Comparison of ENCODE assay signal across 8 mouse cellular contexts in genomic region chr12:111445161-111445889, GRCm38 (mm10). TPM values are rescaled to one million over a fixed set of nuclear protein-coding genes. Genes with fewer than 3 reads are reported as not detected.
A peak's percentile ranks its signal among the peaks of the same experiment; 100 is the strongest.
DNase-seq lines count a peak whose midpoint lies in the region; ATAC-seq and TF ChIP-seq lines count a peak whose summit lies in the region.

No protein-coding gene starts in this region.

- no peak for TF ChIP-seq CTCF in bone marrow macrophage, adult 2 months (IDR thresholded peaks at IDR 0.05; ENCODE audit: low read depth, low read length)
- TF ChIP-seq CTCF in hindbrain, postnatal 0 days (IDR thresholded peaks at IDR 0.05; ENCODE audit: low read depth) = no peak

- H3K4me1 ChIP-seq in heart, embryonic 10.5 days = peaks cover 76% of the 10 kb centered on the region
- peaks cover 63% of the 10 kb centered on the region for H3K4me1 ChIP-seq in bone marrow macrophage, adult 2 months (ENCODE audit: control insufficient read depth, insufficient read depth, low read length)
- peaks cover 4% of the 10 kb centered on the region; the same call in 1 of the 2 replicates for H3K4me1 ChIP-seq in hindbrain, postnatal 0 days (ENCODE audit: insufficient read depth, low read length)
- H3K4me1 ChIP-seq in midbrain, embryonic 11.5 days (ENCODE audit: control insufficient read depth, insufficient read depth, low read length) = peaks cover 20% of the 10 kb centered on the region

- peak overlapping the region; percentile 51 for H3K4me3 ChIP-seq in heart, embryonic 10.5 days
- peak overlapping the region; percentile 73 for H3K4me3 ChIP-seq in bone marrow macrophage, adult 2 months (ENCODE audit: insufficient read depth, low read length)
- peak overlapping the region; percentile 13 for H3K4me3 ChIP-seq in hindbrain, postnatal 0 days (ENCODE audit: low read length)
- H3K4me3 ChIP-seq in midbrain, embryonic 11.5 days (ENCODE audit: low read depth, low read length) = peak overlapping the region; percentile 15

- ATAC-seq in hindbrain, postnatal 0 days = no peak
- no peak for ATAC-seq in midbrain, embryonic 11.5 days (ENCODE audit: low FRiP score)

- no peaks in the 10 kb centered on the region; the same call in 1 of the 2 replicates for H3K36me3 ChIP-seq in heart, embryonic 10.5 days
- H3K36me3 ChIP-seq in hindbrain, postnatal 0 days (ENCODE audit: insufficient read depth, low read length) = no peaks in the 10 kb centered on the region
- no peaks in the 10 kb centered on the region for H3K36me3 ChIP-seq in midbrain, embryonic 11.5 days (ENCODE audit: control insufficient read depth, insufficient read depth, low read length)

- no peak overlapping the region for H3K9ac ChIP-seq in hindbrain, postnatal 0 days (replicated peaks; ENCODE audit: low read length)
- no peak overlapping the region for H3K9ac ChIP-seq in midbrain, embryonic 11.5 days (ENCODE audit: low read length)

- intact Hi-C loops in heart, postnatal 14 days (cut with DNase I) = no loop called here
- intact Hi-C loops in left cerebral cortex, postnatal 4 days (cut with DNase I) = no loop called here

- H3K9me3 ChIP-seq in heart, embryonic 10.5 days = no peaks in the 10 kb centered on the region
- H3K9me3 ChIP-seq in hindbrain, postnatal 0 days (ENCODE audit: low read length) = no peaks in the 10 kb centered on the region
- H3K9me3 ChIP-seq in midbrain, embryonic 11.5 days (ENCODE audit: control insufficient read depth, low read length) = no peaks in the 10 kb centered on the region

- TF ChIP-seq POLR2A in bone marrow macrophage, adult 2 months (IDR thresholded peaks at IDR 0.05; ENCODE audit: borderline replicate concordance, low read depth, low read length) = no peak

- peaks cover 99% of the 10 kb centered on the region for H3K27me3 ChIP-seq in heart, embryonic 10.5 days (ENCODE audit: insufficient read depth, poor library complexity, severe bottlenecking)
- peaks cover 74% of the 10 kb centered on the region for H3K27me3 ChIP-seq in hindbrain, postnatal 0 days (ENCODE audit: insufficient read depth, low read length)
- peaks cover 86% of the 10 kb centered on the region for H3K27me3 ChIP-seq in midbrain, embryonic 11.5 days (ENCODE audit: control insufficient read depth, insufficient read depth, low read length)

- H3K27ac ChIP-seq in heart, embryonic 10.5 days = peak overlapping the region; percentile 71; the same call in 1 of the 2 replicates
- no peak overlapping the region for H3K27ac ChIP-seq in bone marrow macrophage, adult 2 months (ENCODE audit: insufficient read depth, low read depth, low read length)
- H3K27ac ChIP-seq in hindbrain, postnatal 0 days = no peak overlapping the region
- no peak overlapping the region for H3K27ac ChIP-seq in midbrain, embryonic 11.5 days (ENCODE audit: low read depth, low read length)

- WGBS in heart, embryonic 10.5 days = 3% methylated on average over 52 of the region's 52 CpGs
- 8% methylated on average over 43 of the region's 52 CpGs for WGBS in hindbrain, postnatal 0 days
- 2% methylated on average over 46 of the region's 52 CpGs for WGBS in midbrain, embryonic 11.5 days

- no peak for DNase-seq in heart, embryonic 10.5 days (ENCODE audit: low spot score)
- no peak for DNase-seq in heart, postnatal 14 days
- DNase-seq in hindbrain, postnatal 0 days (ENCODE audit: low spot score) = no peak
- DNase-seq in midbrain, embryonic 11.5 days (ENCODE audit: low spot score, missing footprints) = no peak
- no peak for DNase-seq in layer of hippocampus, adult 11-12 months (ENCODE audit: low spot score)
- no peak for DNase-seq in left cerebral cortex, postnatal 4 days
- no peak for DNase-seq in adrenal gland, postnatal 14 days

- H3K4me2 ChIP-seq in hindbrain, postnatal 0 days (ENCODE audit: low read depth, low read length) = peak overlapping the region; percentile 47
- H3K4me2 ChIP-seq in midbrain, embryonic 11.5 days = peak overlapping the region; percentile 27; the same call in 1 of the 2 replicates

RNA-seq across cellular contexts. Expression of gene Tnfaip2, which starts 3.1 kb away (rescaled TPM):
- polyA plus RNA-seq in heart, embryonic 10.5 days (2016; fragmentation: Nextera tagmentation; extraction: Ambion mirVana) = 12.1 and 12.8 TPM in 2 replicates
- total RNA-seq in heart, postnatal 14 days (2021) = 10 to 100 TPM; 38.0 to 40.4 TPM
- 300 and 304 TPM in 2 replicates for polyA plus RNA-seq in bone marrow macrophage, adult 2 months (2012; ENCODE audit: insufficient read depth, insufficient read length, missing spikeins)
- total RNA-seq in hindbrain, postnatal 0 days (2014; rRNA removed) = 0.14 and 1.4 TPM in 2 replicates
- 0.99 and 1.7 TPM in 2 replicates for polyA plus RNA-seq in hindbrain, postnatal 0 days (2015; fragmentation: Nextera tagmentation; extraction: Ambion mirVana)
- polyA plus RNA-seq in midbrain, embryonic 11.5 days (2014; fragmentation: Nextera tagmentation; extraction: Ambion mirVana) = 1.1 and 2.3 TPM in 2 replicates
- under 1 TPM; 0.38 to 0.50 TPM for total RNA-seq in left cerebral cortex, postnatal 4 days (2021)
- 14.0 and 14.4 TPM in 2 replicates for total RNA-seq in adrenal gland, postnatal 14 days (2021)

RNA-seq across cellular contexts. Expression of gene Exoc3l4, which starts 28.5 kb away (rescaled TPM):
- 14.5 and 14.6 TPM in 2 replicates for polyA plus RNA-seq in heart, embryonic 10.5 days (2016; fragmentation: Nextera tagmentation; extraction: Ambion mirVana)
- total RNA-seq in heart, postnatal 14 days (2021) = 1 to 10 TPM; 4.1 to 5.5 TPM
- polyA plus RNA-seq in bone marrow macrophage, adult 2 months (2012; ENCODE audit: insufficient read depth, insufficient read length, missing spikeins) = 7.8 and 8.0 TPM in 2 replicates
- 0.99 and 2.9 TPM in 2 replicates for total RNA-seq in hindbrain, postnatal 0 days (2014; rRNA removed)
- polyA plus RNA-seq in hindbrain, postnatal 0 days (2015; fragmentation: Nextera tagmentation; extraction: Ambion mirVana) = 1.7 and 2.3 TPM in 2 replicates
- 2.3 and 2.9 TPM in 2 replicates for polyA plus RNA-seq in midbrain, embryonic 11.5 days (2014; fragmentation: Nextera tagmentation; extraction: Ambion mirVana)
- 1 to 10 TPM in 1 of 2 experiments, under 1 TPM in 1; 0.62 to 1.6 TPM for total RNA-seq in left cerebral cortex, postnatal 4 days (2021)
- 4.6 and 5.2 TPM in 2 replicates for total RNA-seq in adrenal gland, postnatal 14 days (2021)

RNA-seq across cellular contexts. Expression of gene Lbhd2, which starts 38.7 kb away (rescaled TPM):
- polyA plus RNA-seq in heart, embryonic 10.5 days (2016; fragmentation: Nextera tagmentation; extraction: Ambion mirVana) = 0.21 and 0.30 TPM in 2 replicates
- total RNA-seq in heart, postnatal 14 days (2021) = not detected
- not detected in 2 replicates for polyA plus RNA-seq in bone marrow macrophage, adult 2 months (2012; ENCODE audit: insufficient read depth, insufficient read length, missing spikeins)
- 4.3 and 11.8 TPM in 2 replicates for total RNA-seq in hindbrain, postnatal 0 days (2014; rRNA removed)
- 6.0 and 7.8 TPM in 2 replicates for polyA plus RNA-seq in hindbrain, postnatal 0 days (2015; fragmentation: Nextera tagmentation; extraction: Ambion mirVana)
- not detected in 2 replicates for polyA plus RNA-seq in midbrain, embryonic 11.5 days (2014; fragmentation: Nextera tagmentation; extraction: Ambion mirVana)
- total RNA-seq in left cerebral cortex, postnatal 4 days (2021) = 1 to 10 TPM; 1.4 to 4.0 TPM
- total RNA-seq in adrenal gland, postnatal 14 days (2021) = 0.56 and 0.79 TPM in 2 replicates

RNA-seq across cellular contexts. Expression of gene Gm266, which starts 40.3 kb away (rescaled TPM):
- 4.6 and 15.2 TPM in 2 replicates for polyA plus RNA-seq in heart, embryonic 10.5 days (2016; fragmentation: Nextera tagmentation; extraction: Ambion mirVana)
- 1 to 10 TPM; 1.2 to 1.7 TPM for total RNA-seq in heart, postnatal 14 days (2021)
- not detected in 2 replicates for polyA plus RNA-seq in bone marrow macrophage, adult 2 months (2012; ENCODE audit: insufficient read depth, insufficient read length, missing spikeins)
- total RNA-seq in hindbrain, postnatal 0 days (2014; rRNA removed) = 11.5 and 22.1 TPM in 2 replicates
- 11.8 TPM in 2 replicates for polyA plus RNA-seq in hindbrain, postnatal 0 days (2015; fragmentation: Nextera tagmentation; extraction: Ambion mirVana)
- polyA plus RNA-seq in midbrain, embryonic 11.5 days (2014; fragmentation: Nextera tagmentation; extraction: Ambion mirVana) = 4.2 and 6.0 TPM in 2 replicates
- total RNA-seq in left cerebral cortex, postnatal 4 days (2021) = 1 to 10 TPM; 2.2 to 2.8 TPM
- 0.60 TPM in 1 of 2 replicates, not detected in the other for total RNA-seq in adrenal gland, postnatal 14 days (2021)

Comparison
In these comparisons a context has a peak if more than half of its experiments do, and no peak if none do; other contexts are left out.
1. H3K4me3 ChIP-seq: peak in every context shown above with its lines; median percentile 73 in bone marrow macrophage, adult 2 months; 51 in heart, embryonic 10.5 days; 15 in midbrain, embryonic 11.5 days; 13 in hindbrain, postnatal 0 days.